Mouse (Mus musculus) forelimb bud, embryonic 11.5 days (tissue): Measurements from ENCODE around the gene Anapc13.

Source experiments
- DNase-seq: peaks from one replicate; pipeline ENCODE4 v3.0.0-alpha.2; 2012; ENCODE audit warnings: low read depth, low spot score

Gene Anapc13

GRCm38 (mm10) chr9:102631589-102632147 is 5.6 kb downstream of the Anapc13 start:
- no peak for DNase-seq

- no peak for DNase-seq
Measured at GRCm38 (mm10) chr9:102632173-102632572, 6.1 kb downstream of the Anapc13 start.

- DNase-seq, result peak; percentile 83
Measured at GRCm38 (mm10) chr9:102632923-102633537, 6.9 kb downstream of the Anapc13 start.

- DNase-seq, result no peak
Measured at GRCm38 (mm10) chr9:102634453-102634852, 8.4 kb downstream of the Anapc13 start.

GRCm38 (mm10) chr9:102636553-102636952 is 10.5 kb downstream of the Anapc13 start:
- DNase-seq, result peak; percentile 68

- DNase-seq, result no peak
Measured at GRCm38 (mm10) chr9:102637115-102637514, 11.0 kb downstream of the Anapc13 start.

GRCm38 (mm10) chr9:102638963-102639362 is 12.9 kb downstream of the Anapc13 start:
- no peak for DNase-seq

- DNase-seq, result no peak
Measured at GRCm38 (mm10) chr9:102639510-102639909, 13.4 kb downstream of the Anapc13 start.

GRCm38 (mm10) chr9:102641531-102641930 is 15.4 kb downstream of the Anapc13 start:
- no peak for DNase-seq

- peak; percentile 57 for DNase-seq
Measured at GRCm38 (mm10) chr9:102643071-102643485, 17.0 kb downstream of the Anapc13 start.

GRCm38 (mm10) chr9:102643486-102644101 is 17.5 kb downstream of the Anapc13 start:
- peak; percentile 95 for DNase-seq

GRCm38 (mm10) chr9:102645119-102645695 is 19.1 kb downstream of the Anapc13 start:
- DNase-seq, result no peak

GRCm38 (mm10) chr9:102647010-102647409 is 20.9 kb downstream of the Anapc13 start:
- DNase-seq, result no peak

- DNase-seq, result peak; percentile 76
Measured at GRCm38 (mm10) chr9:102649917-102650527, 23.9 kb downstream of the Anapc13 start.

GRCm38 (mm10) chr9:102650637-102651036 is 24.5 kb downstream of the Anapc13 start:
- DNase-seq, result no peak

GRCm38 (mm10) chr9:102651199-102651720 is 25.2 kb downstream of the Anapc13 start:
- DNase-seq, result no peak

GRCm38 (mm10) chr9:102656355-102657095 is 30.4 kb downstream of the Anapc13 start:
- no peak for DNase-seq

GRCm38 (mm10) chr9:102668115-102668514 is 42.0 kb downstream of the Anapc13 start:
- no peak for DNase-seq

GRCm38 (mm10) chr9:102668906-102669305 is 42.8 kb downstream of the Anapc13 start:
- DNase-seq, result no peak

- no peak for DNase-seq
Measured at GRCm38 (mm10) chr9:102673381-102673780, 47.3 kb downstream of the Anapc13 start.

- DNase-seq, result no peak
Measured at GRCm38 (mm10) chr9:102675922-102676321, 49.8 kb downstream of the Anapc13 start.
